In the genomic region with DNA sequence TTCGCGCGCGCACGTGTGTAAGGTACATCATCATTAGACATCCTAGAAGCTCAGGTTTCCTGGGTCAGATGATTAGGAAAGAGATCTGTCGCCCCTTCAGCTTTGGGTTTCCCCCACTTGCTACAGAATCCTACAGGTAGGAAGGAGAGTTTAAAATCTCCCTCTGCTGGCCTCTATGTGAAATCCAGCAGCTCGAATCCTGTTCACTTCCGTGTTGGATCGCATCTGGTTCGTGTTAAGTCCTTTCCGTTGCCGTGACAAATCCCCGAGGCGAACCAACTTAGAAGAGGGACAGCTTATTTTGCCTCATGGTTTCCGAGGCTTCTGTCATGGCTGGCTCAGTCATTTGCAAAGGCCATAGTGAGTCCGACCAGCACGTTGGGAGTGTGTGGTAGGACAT, we compare ENCODE assay signal across 13 mouse cellular contexts.
DNase-seq lines count a peak whose midpoint lies in the region; ATAC-seq and TF ChIP-seq lines count a peak whose summit lies in the region.
"Had no signal": no experiment of that assay in that cellular context is flagged by ENCODE, and none has a peak within 500 bp of the region (broad histone marks: within the 10 kb centered on the region; RNA-seq: fewer than 3 reads in every experiment).

No protein-coding gene starts in this region.

- no peak for TF ChIP-seq POLR2A in small intestine, adult 2 months (IDR thresholded peaks at IDR 0.05; ENCODE audit: low read depth, low read length)

- no peak overlapping the region for H3K4me3 ChIP-seq in heart, postnatal 0 days (ENCODE audit: low read depth, low read length)
- H3K4me3 ChIP-seq in heart, embryonic 10.5 days, result no peak overlapping the region
- H3K4me3 ChIP-seq in small intestine, adult 2 months (ENCODE audit: low read depth, low read length), result peak overlapping the region; percentile 27; the same call in 1 of the 2 replicates
- H3K4me3 ChIP-seq: embryonic facial prominence, embryonic 13.5 days; megakaryocyte, embryonic 14.5 days; neural tube, embryonic 12.5 days had no signal

- H3K9ac ChIP-seq in heart, postnatal 0 days (replicated peaks; ENCODE audit: low read depth, low read length), result no peak overlapping the region
- H3K9ac ChIP-seq: embryonic facial prominence, embryonic 13.5 days; hindbrain, embryonic 14.5 days; neural tube, embryonic 12.5 days had no signal

- peaks cover 10% of the 10 kb centered on the region; the same call in 1 of the 2 replicates for H3K4me1 ChIP-seq in heart, postnatal 0 days (ENCODE audit: control insufficient read depth, insufficient read depth)
- H3K4me1 ChIP-seq in heart, embryonic 10.5 days, result peaks cover 15% of the 10 kb centered on the region; the same call in 1 of the 2 replicates
- no peaks in the 10 kb centered on the region for H3K4me1 ChIP-seq in small intestine, adult 2 months (ENCODE audit: control insufficient read depth, insufficient read depth, insufficient read length, low read length)

- WGBS in heart, postnatal 0 days, result 64% methylated on average over 17 of the region's 17 CpGs
- 76% methylated on average over 17 of the region's 17 CpGs for WGBS in heart, embryonic 10.5 days
- WGBS in small intestine, adult 2 months, result 70% methylated on average over 17 of the region's 17 CpGs

- H3K27ac ChIP-seq in heart, postnatal 0 days (ENCODE audit: low read depth), result peak overlapping the region; percentile 41; the same call in 1 of the 2 replicates
- no peak overlapping the region for H3K27ac ChIP-seq in heart, embryonic 10.5 days
- H3K27ac ChIP-seq in small intestine, adult 2 months (ENCODE audit: insufficient read depth, low read depth, low read length), result no peak overlapping the region
- H3K27ac ChIP-seq: embryonic facial prominence, embryonic 13.5 days; hindbrain, embryonic 14.5 days; neural tube, embryonic 12.5 days had no signal

- no peaks in the 10 kb centered on the region for H3K36me3 ChIP-seq in heart, postnatal 0 days (replicated peaks; ENCODE audit: control insufficient read depth, insufficient read depth, low read length)
- no peaks in the 10 kb centered on the region for H3K36me3 ChIP-seq in heart, embryonic 10.5 days
- no peaks in the 10 kb centered on the region for H3K36me3 ChIP-seq in small intestine, adult 2 months (ENCODE audit: control insufficient read depth, insufficient read depth, low read length)
- H3K36me3 ChIP-seq: embryonic facial prominence, embryonic 13.5 days; neural tube, embryonic 12.5 days had no signal

- DNase-seq in heart, postnatal 0 days (ENCODE audit: low spot score), result peak; percentile 36
- no peak for DNase-seq in heart, embryonic 10.5 days (ENCODE audit: low spot score)
- peak; percentile 4 for DNase-seq in lung, postnatal 36 days
- DNase-seq in lung, postnatal 25 days (ENCODE audit: low spot score), result no peak
- DNase-seq in embryo, embryonic 11 days, result peak; percentile 81
- DNase-seq in natural killer cell, adult 2 months (ENCODE audit: low spot score in 2 of 2), result no peak
- no peak for DNase-seq in spleen, postnatal 14 days (ENCODE audit: low spot score in 2 of 2)
- DNase-seq: thymus, adult 18-20 months had no signal

- no peaks in the 10 kb centered on the region for H3K9me3 ChIP-seq in heart, postnatal 0 days (replicated peaks; ENCODE audit: control insufficient read depth, low read length)
- H3K9me3 ChIP-seq in heart, embryonic 10.5 days, result no peaks in the 10 kb centered on the region
- H3K9me3 ChIP-seq: embryonic facial prominence, embryonic 13.5 days; megakaryocyte, embryonic 14.5 days; neural tube, embryonic 12.5 days had no signal

- 0 out of 2 replicates have a peak, but pooled peaks have one; percentile 18 for ATAC-seq in heart, postnatal 0 days (ENCODE audit: insufficient read depth, low read depth)

- H3K4me2 ChIP-seq in heart, postnatal 0 days (ENCODE audit: low read depth, low read length), result no peak overlapping the region
- H3K4me2 ChIP-seq: embryonic facial prominence, embryonic 13.5 days; hindbrain, embryonic 14.5 days; neural tube, embryonic 12.5 days had no signal

- TF ChIP-seq CTCF in heart, postnatal 0 days (IDR thresholded peaks at IDR 0.05; ENCODE audit: low read depth), result peak; percentile 46
- TF ChIP-seq CTCF in small intestine, adult 2 months (IDR thresholded peaks at IDR 0.05; ENCODE audit: extremely low read depth, insufficient read length, insufficient replicate concordance, low read depth, low read length), result no peak

- no peak for TF ChIP-seq EP300 in heart, postnatal 0 days (IDR thresholded peaks at IDR 0.05; ENCODE audit: low read depth)

- H3K27me3 ChIP-seq in heart, postnatal 0 days (ENCODE audit: control insufficient read depth, insufficient read depth, low read length), result no peaks in the 10 kb centered on the region
- peaks cover 12% of the 10 kb centered on the region for H3K27me3 ChIP-seq in heart, embryonic 10.5 days (ENCODE audit: insufficient read depth, poor library complexity, severe bottlenecking)
- H3K27me3 ChIP-seq in small intestine, adult 2 months (ENCODE audit: control insufficient read depth, insufficient read depth, low read length), result peaks cover 5% of the 10 kb centered on the region; the same call in 1 of the 2 replicates
- H3K27me3 ChIP-seq: neural tube, embryonic 12.5 days had no signal

Comparison
In these comparisons a context has a peak if more than half of its experiments do, and no peak if none do; other contexts are left out.
1. DNase-seq: peak in heart, postnatal 0 days (single experiment), lung, postnatal 36 days (single experiment) and embryo, embryonic 11 days (single experiment); none in heart, embryonic 10.5 days (single experiment), lung, postnatal 25 days (single experiment), natural killer cell, adult 2 months (0 of 2) and spleen, postnatal 14 days (0 of 2).